Mouse (Mus musculus): ENCODE measurements around the gene Eif4g3. TPM values are rescaled to one million over a fixed set of nuclear protein-coding genes. Genes with fewer than 3 reads are reported as not detected.

The Eif4g3 gene
- polyA plus RNA-seq, 1 experiment from 2014 or later: 33.6 TPM

DNA sequence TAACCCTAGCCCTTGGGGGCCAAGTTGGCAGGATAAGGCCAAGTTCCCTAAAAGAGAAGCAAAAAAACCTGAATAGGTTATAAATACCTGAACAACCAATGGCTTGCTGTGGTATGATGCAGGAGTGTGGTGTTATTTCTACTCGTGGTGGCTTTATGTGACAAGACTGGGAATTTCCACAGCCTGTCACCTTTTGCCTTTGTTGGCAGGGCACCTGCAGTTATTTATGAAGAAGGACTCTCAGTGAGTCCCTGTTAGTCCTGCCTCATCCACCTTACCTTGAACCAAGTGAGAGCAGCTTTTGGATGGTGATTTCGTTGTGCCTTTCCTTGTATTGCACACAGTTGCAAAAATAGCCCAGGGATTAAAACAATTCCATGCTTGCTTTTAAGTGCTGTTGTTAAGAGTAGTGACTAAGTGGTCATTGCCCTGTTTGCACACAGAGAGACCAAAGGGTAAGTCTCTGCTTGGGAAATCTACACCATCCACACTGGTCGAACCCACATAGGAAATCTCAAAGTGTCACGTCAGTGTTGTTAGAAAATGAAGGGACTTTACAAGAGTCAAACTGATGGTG, 72.9 kb downstream of the Eif4g3 start:
- H3K27ac ChIP-seq (ENCODE audit: low read depth, low read length): no peak overlapping the region
- no peak overlapping the region for H3K4me3 ChIP-seq (ENCODE audit: low read depth, low read length)
- no peak overlapping the region for H3K9ac ChIP-seq (ENCODE audit: low read depth, low read length)
- peaks cover 3% of the 10 kb centered on the region; the same call in 1 of the 2 replicates for H3K4me1 ChIP-seq (ENCODE audit: control insufficient read depth, insufficient read depth, low read length)
- no peak for ATAC-seq (replicated peaks; ENCODE audit: insufficient number of reproducible peaks, low FRiP score, low TSS enrichment)
- 65% methylated on average over 4 of the region's 4 CpGs for WGBS (ENCODE audit: insufficient replicate concordance)
- no peak overlapping the region for H3K4me2 ChIP-seq
- H3K9me3 ChIP-seq (replicated peaks; ENCODE audit: control insufficient read depth, low read length): no peaks in the 10 kb centered on the region
- peaks cover 8% of the 10 kb centered on the region; the same call in 1 of the 2 replicates for H3K36me3 ChIP-seq (ENCODE audit: control insufficient read depth, insufficient read depth, low read length)
- no peaks in the 10 kb centered on the region for H3K27me3 ChIP-seq (ENCODE audit: control insufficient read depth, insufficient read depth, low read length)

GRCm38 (mm10) chr4:138066421-138066820, 73.6 kb downstream of the Eif4g3 start:
- Histone ChIP-seq H3K9ac (ENCODE audit: low read depth, low read length) (no peak overlapping the region), H3K4me2 (no peak overlapping the region), H3K27me3 (ENCODE audit: control insufficient read depth, insufficient read depth, low read length) (no peaks in the 10 kb centered on the region), H3K9me3 (replicated peaks; ENCODE audit: control insufficient read depth, low read length) (no peaks in the 10 kb centered on the region), H3K27ac (ENCODE audit: low read depth, low read length) (no peak overlapping the region), H3K4me1 (ENCODE audit: control insufficient read depth, insufficient read depth, low read length) (peaks cover 4% of the 10 kb centered on the region), H3K4me3 (ENCODE audit: low read depth, low read length) (no peak overlapping the region), H3K36me3 (ENCODE audit: control insufficient read depth, insufficient read depth, low read length) (peaks cover 6% of the 10 kb centered on the region; the same call in 1 of the 2 replicates)
- no peak for ATAC-seq (replicated peaks; ENCODE audit: insufficient number of reproducible peaks, low FRiP score, low TSS enrichment)
- WGBS (ENCODE audit: insufficient replicate concordance): 87% methylated on average over 7 of the region's 7 CpGs

GRCm38 (mm10) chr4:138067858-138068257, 75.0 kb downstream of the Eif4g3 start:
- Histone ChIP-seq H3K9me3 (replicated peaks; ENCODE audit: control insufficient read depth, low read length) (no peaks in the 10 kb centered on the region), H3K4me1 (ENCODE audit: control insufficient read depth, insufficient read depth, low read length) (peaks cover 11% of the 10 kb centered on the region), H3K36me3 (ENCODE audit: control insufficient read depth, insufficient read depth, low read length) (no peaks in the 10 kb centered on the region; the same call in 1 of the 2 replicates)

DNA sequence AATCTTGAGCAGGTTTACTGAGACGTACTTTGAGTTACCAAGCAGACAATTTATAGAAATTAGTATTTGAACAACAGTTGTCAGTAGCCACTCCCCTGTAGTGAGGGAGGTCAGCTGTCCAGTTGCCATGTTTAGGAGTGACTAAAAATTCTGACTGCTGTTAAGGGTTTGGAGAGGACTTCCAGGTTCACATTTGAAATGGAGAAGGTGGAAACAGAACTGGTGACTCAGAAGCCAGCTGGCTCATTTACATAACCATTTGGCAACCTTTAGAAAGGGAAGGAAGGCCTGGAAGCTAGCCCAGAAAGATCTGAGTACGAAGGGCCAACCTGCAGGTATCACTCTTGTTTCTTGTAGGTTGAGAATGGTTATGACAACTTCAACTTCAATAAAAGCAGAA, 75.8 kb downstream of the Eif4g3 start:
- 81% methylated on average over 2 of the region's 2 CpGs for WGBS (ENCODE audit: insufficient replicate concordance)
- Histone ChIP-seq H3K4me2 (no peak overlapping the region), H3K4me1 (ENCODE audit: control insufficient read depth, insufficient read depth, low read length) (peaks cover 18% of the 10 kb centered on the region), H3K36me3 (ENCODE audit: control insufficient read depth, insufficient read depth, low read length) (no peaks in the 10 kb centered on the region; the same call in 1 of the 2 replicates), H3K27me3 (ENCODE audit: control insufficient read depth, insufficient read depth, low read length) (no peaks in the 10 kb centered on the region), H3K9me3 (replicated peaks; ENCODE audit: control insufficient read depth, low read length) (no peaks in the 10 kb centered on the region), H3K27ac (ENCODE audit: low read depth, low read length) (no peak overlapping the region), H3K9ac (ENCODE audit: low read depth, low read length) (no peak overlapping the region), H3K4me3 (ENCODE audit: low read depth, low read length) (no peak overlapping the region)
- no peak for ATAC-seq (replicated peaks; ENCODE audit: insufficient number of reproducible peaks, low FRiP score, low TSS enrichment)

More at GRCm38 (mm10) chr4:138067858-138068257, 75.0 kb downstream of the Eif4g3 start:
- Histone ChIP-seq H3K9ac (ENCODE audit: low read depth, low read length) (no peak overlapping the region), H3K27me3 (ENCODE audit: control insufficient read depth, insufficient read depth, low read length) (no peaks in the 10 kb centered on the region), H3K27ac (ENCODE audit: low read depth, low read length) (no peak overlapping the region), H3K4me3 (ENCODE audit: low read depth, low read length) (no peak overlapping the region), H3K4me2 (no peak overlapping the region)
- WGBS (ENCODE audit: insufficient replicate concordance): 40% methylated on average over 3 of the region's 3 CpGs
- ATAC-seq (replicated peaks; ENCODE audit: insufficient number of reproducible peaks, low FRiP score, low TSS enrichment): no peak

GRCm38 (mm10) chr4:138069371-138069770, 76.5 kb downstream of the Eif4g3 start:
- Histone ChIP-seq H3K9ac (ENCODE audit: low read depth, low read length) (no peak overlapping the region), H3K9me3 (replicated peaks; ENCODE audit: control insufficient read depth, low read length) (no peaks in the 10 kb centered on the region), H3K4me2 (no peak overlapping the region), H3K4me1 (ENCODE audit: control insufficient read depth, insufficient read depth, low read length) (peaks cover 18% of the 10 kb centered on the region), H3K4me3 (ENCODE audit: low read depth, low read length) (no peak overlapping the region), H3K36me3 (ENCODE audit: control insufficient read depth, insufficient read depth, low read length) (no peaks in the 10 kb centered on the region; the same call in 1 of the 2 replicates), H3K27me3 (ENCODE audit: control insufficient read depth, insufficient read depth, low read length) (no peaks in the 10 kb centered on the region), H3K27ac (ENCODE audit: low read depth, low read length) (no peak overlapping the region)
- WGBS (ENCODE audit: insufficient replicate concordance): 80% methylated on average over 4 of the region's 4 CpGs
- ATAC-seq (replicated peaks; ENCODE audit: insufficient number of reproducible peaks, low FRiP score, low TSS enrichment): no peak

- 51% methylated on average over 6 of the region's 6 CpGs for WGBS (ENCODE audit: insufficient replicate concordance)
- Histone ChIP-seq H3K27me3 (ENCODE audit: control insufficient read depth, insufficient read depth, low read length) (no peaks in the 10 kb centered on the region), H3K4me2 (no peak overlapping the region), H3K36me3 (ENCODE audit: control insufficient read depth, insufficient read depth, low read length) (no peaks in the 10 kb centered on the region; the same call in 1 of the 2 replicates), H3K4me1 (ENCODE audit: control insufficient read depth, insufficient read depth, low read length) (peaks cover 15% of the 10 kb centered on the region), H3K27ac (ENCODE audit: low read depth, low read length) (0 out of 2 replicates have a peak overlapping the region, but pooled peaks have one; percentile 6), H3K9ac (ENCODE audit: low read depth, low read length) (no peak overlapping the region), H3K4me3 (ENCODE audit: low read depth, low read length) (no peak overlapping the region), H3K9me3 (replicated peaks; ENCODE audit: control insufficient read depth, low read length) (no peaks in the 10 kb centered on the region)
- no peak for ATAC-seq (replicated peaks; ENCODE audit: insufficient number of reproducible peaks, low FRiP score, low TSS enrichment)
Observed at GRCm38 (mm10) chr4:138071497-138071896, 78.7 kb downstream of the Eif4g3 start.

DNA sequence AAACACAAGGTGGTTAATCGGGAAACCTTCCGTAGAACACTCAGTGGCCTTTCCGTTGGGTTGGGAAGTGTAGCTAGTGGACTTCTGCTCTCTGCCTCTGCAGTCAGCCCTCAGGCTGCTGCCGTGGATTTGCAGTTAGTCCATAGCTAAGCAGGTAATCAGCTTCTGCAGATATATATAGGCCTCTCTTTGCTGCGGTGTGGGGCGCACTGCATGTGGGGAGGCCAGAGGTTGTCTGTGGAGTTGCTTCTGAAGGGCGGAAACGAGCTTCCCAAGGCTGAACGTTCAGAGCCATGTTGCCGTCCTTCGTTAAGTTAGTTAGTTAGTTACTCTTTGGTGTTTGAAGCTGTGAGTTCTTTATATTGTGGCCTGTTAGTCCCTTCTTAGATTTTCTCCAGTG, 80.3 kb downstream of the Eif4g3 start:
- Histone ChIP-seq H3K4me2 (no peak overlapping the region), H3K27ac (ENCODE audit: low read depth, low read length) (peak overlapping the region; percentile 29; the same call in 1 of the 2 replicates), H3K9me3 (replicated peaks; ENCODE audit: control insufficient read depth, low read length) (no peaks in the 10 kb centered on the region), H3K4me1 (ENCODE audit: control insufficient read depth, insufficient read depth, low read length) (peaks cover 20% of the 10 kb centered on the region), H3K4me3 (ENCODE audit: low read depth, low read length) (no peak overlapping the region), H3K27me3 (ENCODE audit: control insufficient read depth, insufficient read depth, low read length) (no peaks in the 10 kb centered on the region), H3K9ac (ENCODE audit: low read depth, low read length) (no peak overlapping the region), H3K36me3 (ENCODE audit: control insufficient read depth, insufficient read depth, low read length) (no peaks in the 10 kb centered on the region)
- 83% methylated on average over 11 of the region's 11 CpGs for WGBS (ENCODE audit: insufficient replicate concordance)
- ATAC-seq (replicated peaks; ENCODE audit: insufficient number of reproducible peaks, low FRiP score, low TSS enrichment): no peak

- Histone ChIP-seq H3K9me3 (replicated peaks; ENCODE audit: control insufficient read depth, low read length) (no peaks in the 10 kb centered on the region), H3K4me3 (ENCODE audit: low read depth, low read length) (no peak overlapping the region), H3K27ac (ENCODE audit: low read depth, low read length) (peak overlapping the region; percentile 29; the same call in 1 of the 2 replicates), H3K36me3 (ENCODE audit: control insufficient read depth, insufficient read depth, low read length) (no peaks in the 10 kb centered on the region), H3K4me2 (no peak overlapping the region), H3K4me1 (ENCODE audit: control insufficient read depth, insufficient read depth, low read length) (peaks cover 20% of the 10 kb centered on the region), H3K27me3 (ENCODE audit: control insufficient read depth, insufficient read depth, low read length) (no peaks in the 10 kb centered on the region), H3K9ac (ENCODE audit: low read depth, low read length) (no peak overlapping the region)
- no peak for ATAC-seq (replicated peaks; ENCODE audit: insufficient number of reproducible peaks, low FRiP score, low TSS enrichment)
- WGBS (ENCODE audit: insufficient replicate concordance): 74% methylated on average over 7 of the region's 7 CpGs
Observed at GRCm38 (mm10) chr4:138073531-138073930, 80.7 kb downstream of the Eif4g3 start.
